Mouse (Mus musculus): ENCODE measurements around the gene Frem1. TPM values are rescaled to one million over a fixed set of nuclear protein-coding genes. Genes with fewer than 3 reads are reported as not detected.

The Frem1 gene
- polyA plus RNA-seq, 1 experiment from 2014 or later: 2.2 TPM

GRCm38 (mm10) chr4:83046069-83046468, 6.1 kb downstream of the Frem1 start:
- ATAC-seq: no peak
- Histone ChIP-seq H3K9me3 (ENCODE audit: control insufficient read depth, low read length) (no peaks in the 10 kb centered on the region), H3K4me1 (ENCODE audit: control insufficient read depth, insufficient read depth, low read depth, low read length) (peaks cover 6% of the 10 kb centered on the region), H3K27ac (ENCODE audit: low read depth, low read length) (no peak overlapping the region), H3K27me3 (replicated peaks; ENCODE audit: control insufficient read depth, insufficient read depth, low read length) (no peaks in the 10 kb centered on the region), H3K4me3 (ENCODE audit: low read length) (no peak overlapping the region), H3K36me3 (ENCODE audit: control insufficient read depth, insufficient read depth, low read length) (no peaks in the 10 kb centered on the region), H3K9ac (ENCODE audit: low read depth, low read length) (no peak overlapping the region), H3K4me2 (ENCODE audit: low read length) (no peak overlapping the region)
- WGBS: 51% methylated on average over 3 of the region's 3 CpGs

GRCm38 (mm10) chr4:83045266-83045665, 6.9 kb downstream of the Frem1 start:
- Histone ChIP-seq H3K27me3 (replicated peaks; ENCODE audit: control insufficient read depth, insufficient read depth, low read length) (no peaks in the 10 kb centered on the region), H3K9ac (ENCODE audit: low read depth, low read length) (no peak overlapping the region), H3K27ac (ENCODE audit: low read depth, low read length) (no peak overlapping the region), H3K4me1 (ENCODE audit: control insufficient read depth, insufficient read depth, low read depth, low read length) (peaks cover 2% of the 10 kb centered on the region; the same call in 1 of the 2 replicates), H3K9me3 (ENCODE audit: control insufficient read depth, low read length) (no peaks in the 10 kb centered on the region), H3K36me3 (ENCODE audit: control insufficient read depth, insufficient read depth, low read length) (no peaks in the 10 kb centered on the region), H3K4me2 (ENCODE audit: low read length) (no peak overlapping the region), H3K4me3 (ENCODE audit: low read length) (no peak overlapping the region)
- ATAC-seq: no peak
- WGBS: 26% methylated on average over 6 of the region's 6 CpGs

- Histone ChIP-seq H3K27me3 (replicated peaks; ENCODE audit: control insufficient read depth, insufficient read depth, low read length) (no peaks in the 10 kb centered on the region), H3K4me2 (ENCODE audit: low read length) (no peak overlapping the region), H3K36me3 (ENCODE audit: control insufficient read depth, insufficient read depth, low read length) (no peaks in the 10 kb centered on the region), H3K4me3 (ENCODE audit: low read length) (no peak overlapping the region), H3K27ac (ENCODE audit: low read depth, low read length) (no peak overlapping the region), H3K4me1 (ENCODE audit: control insufficient read depth, insufficient read depth, low read depth, low read length) (no peaks in the 10 kb centered on the region), H3K9ac (ENCODE audit: low read depth, low read length) (no peak overlapping the region), H3K9me3 (ENCODE audit: control insufficient read depth, low read length) (no peaks in the 10 kb centered on the region)
- WGBS: 66% methylated on average over 3 of the region's 3 CpGs
- ATAC-seq: no peak
Measured at GRCm38 (mm10) chr4:83040780-83041179, 11.4 kb downstream of the Frem1 start.

GRCm38 (mm10) chr4:83032780-83033179, 19.4 kb downstream of the Frem1 start:
- 39% methylated on average over 1 of the region's 1 CpGs for WGBS
- H3K27ac ChIP-seq (ENCODE audit: low read depth, low read length): no peak overlapping the region
- H3K36me3 ChIP-seq (ENCODE audit: control insufficient read depth, insufficient read depth, low read length): no peaks in the 10 kb centered on the region
- H3K4me3 ChIP-seq (ENCODE audit: low read length): no peak overlapping the region
- no peak for ATAC-seq
- no peak overlapping the region for H3K9ac ChIP-seq (ENCODE audit: low read depth, low read length)
- no peaks in the 10 kb centered on the region for H3K27me3 ChIP-seq (replicated peaks; ENCODE audit: control insufficient read depth, insufficient read depth, low read length)
- H3K4me2 ChIP-seq (ENCODE audit: low read length): no peak overlapping the region
- no peaks in the 10 kb centered on the region for H3K4me1 ChIP-seq (ENCODE audit: control insufficient read depth, insufficient read depth, low read depth, low read length)
- H3K9me3 ChIP-seq (ENCODE audit: control insufficient read depth, low read length): no peaks in the 10 kb centered on the region

GRCm38 (mm10) chr4:83031591-83031990, 20.5 kb downstream of the Frem1 start:
- 34% methylated on average over 3 of the region's 3 CpGs for WGBS

GRCm38 (mm10) chr4:83030097-83030496, 22.0 kb downstream of the Frem1 start:
- no peaks in the 10 kb centered on the region for H3K9me3 ChIP-seq (ENCODE audit: control insufficient read depth, low read length)
- H3K9ac ChIP-seq (ENCODE audit: low read depth, low read length): no peak overlapping the region
- no peak overlapping the region for H3K4me3 ChIP-seq (ENCODE audit: low read length)
- no peaks in the 10 kb centered on the region for H3K36me3 ChIP-seq (ENCODE audit: control insufficient read depth, insufficient read depth, low read length)
- no peaks in the 10 kb centered on the region for H3K27me3 ChIP-seq (replicated peaks; ENCODE audit: control insufficient read depth, insufficient read depth, low read length)
- no peaks in the 10 kb centered on the region for H3K4me1 ChIP-seq (ENCODE audit: control insufficient read depth, insufficient read depth, low read depth, low read length)
- no peak for ATAC-seq
- WGBS: 84% methylated on average over 6 of the region's 6 CpGs
- H3K27ac ChIP-seq (ENCODE audit: low read depth, low read length): no peak overlapping the region
- H3K4me2 ChIP-seq (ENCODE audit: low read length): no peak overlapping the region

More at GRCm38 (mm10) chr4:83031591-83031990, 20.5 kb downstream of the Frem1 start:
- H3K4me1 ChIP-seq (ENCODE audit: control insufficient read depth, insufficient read depth, low read depth, low read length): no peaks in the 10 kb centered on the region
- ATAC-seq: no peak
- no peaks in the 10 kb centered on the region for H3K36me3 ChIP-seq (ENCODE audit: control insufficient read depth, insufficient read depth, low read length)
- no peak overlapping the region for H3K27ac ChIP-seq (ENCODE audit: low read depth, low read length)
- H3K9me3 ChIP-seq (ENCODE audit: control insufficient read depth, low read length): no peaks in the 10 kb centered on the region
- no peak overlapping the region for H3K9ac ChIP-seq (ENCODE audit: low read depth, low read length)
- H3K4me2 ChIP-seq (ENCODE audit: low read length): no peak overlapping the region
- no peaks in the 10 kb centered on the region for H3K27me3 ChIP-seq (replicated peaks; ENCODE audit: control insufficient read depth, insufficient read depth, low read length)
- H3K4me3 ChIP-seq (ENCODE audit: low read length): no peak overlapping the region

GRCm38 (mm10) chr4:83020759-83021555, 31.2 kb downstream of the Frem1 start:
- 37% methylated on average over 15 of the region's 15 CpGs for WGBS
- Histone ChIP-seq H3K4me2 (ENCODE audit: low read length) (no peak overlapping the region), H3K4me3 (ENCODE audit: low read length) (no peak overlapping the region), H3K9ac (ENCODE audit: low read depth, low read length) (no peak overlapping the region), H3K36me3 (ENCODE audit: control insufficient read depth, insufficient read depth, low read length) (no peaks in the 10 kb centered on the region), H3K27ac (ENCODE audit: low read depth, low read length) (peak overlapping the region; percentile 29; the same call in 1 of the 2 replicates), H3K9me3 (ENCODE audit: control insufficient read depth, low read length) (no peaks in the 10 kb centered on the region), H3K4me1 (ENCODE audit: control insufficient read depth, insufficient read depth, low read depth, low read length) (no peaks in the 10 kb centered on the region; the same call in 1 of the 2 replicates), H3K27me3 (replicated peaks; ENCODE audit: control insufficient read depth, insufficient read depth, low read length) (no peaks in the 10 kb centered on the region)
- peak; percentile 65; the same call in 1 of the 2 replicates for ATAC-seq

GRCm38 (mm10) chr4:83018111-83019105, 33.7 kb downstream of the Frem1 start:
- 39% methylated on average over 8 of the region's 8 CpGs for WGBS
- no peak overlapping the region for H3K4me2 ChIP-seq (ENCODE audit: low read length)
- H3K4me1 ChIP-seq (ENCODE audit: control insufficient read depth, insufficient read depth, low read depth, low read length): no peaks in the 10 kb centered on the region; the same call in 1 of the 2 replicates
- H3K9ac ChIP-seq (ENCODE audit: low read depth, low read length): no peak overlapping the region
- no peak for ATAC-seq
- no peak overlapping the region for H3K27ac ChIP-seq (ENCODE audit: low read depth, low read length)
- H3K36me3 ChIP-seq (ENCODE audit: control insufficient read depth, insufficient read depth, low read length): no peaks in the 10 kb centered on the region
- no peaks in the 10 kb centered on the region for H3K9me3 ChIP-seq (ENCODE audit: control insufficient read depth, low read length)
- H3K27me3 ChIP-seq (replicated peaks; ENCODE audit: control insufficient read depth, insufficient read depth, low read length): no peaks in the 10 kb centered on the region
- no peak overlapping the region for H3K4me3 ChIP-seq (ENCODE audit: low read length)

- no peak for ATAC-seq
- Histone ChIP-seq H3K4me2 (ENCODE audit: low read length) (no peak overlapping the region), H3K4me3 (ENCODE audit: low read length) (no peak overlapping the region), H3K27ac (ENCODE audit: low read depth, low read length) (no peak overlapping the region), H3K4me1 (ENCODE audit: control insufficient read depth, insufficient read depth, low read depth, low read length) (no peaks in the 10 kb centered on the region; the same call in 1 of the 2 replicates), H3K27me3 (replicated peaks; ENCODE audit: control insufficient read depth, insufficient read depth, low read length) (no peaks in the 10 kb centered on the region), H3K36me3 (ENCODE audit: control insufficient read depth, insufficient read depth, low read length) (no peaks in the 10 kb centered on the region), H3K9me3 (ENCODE audit: control insufficient read depth, low read length) (no peaks in the 10 kb centered on the region), H3K9ac (ENCODE audit: low read depth, low read length) (no peak overlapping the region)
- WGBS: 67% methylated on average over 2 of the region's 2 CpGs
Measured at GRCm38 (mm10) chr4:83014538-83014937, 37.6 kb downstream of the Frem1 start.
